Mouse (Mus musculus) activated CD4-positive, CD25-positive, alpha-beta regulatory T cell, adult 4 months (primary cell): ENCODE measurements around the gene Ocel1. TPM values are rescaled to one million over a fixed set of nuclear protein-coding genes. Genes with fewer than 3 reads are reported as not detected.
"Not testable (repeated sequence)": the region's sequence is repeated elsewhere in the genome, so short reads cannot be mapped to it uniquely, and the experiment has no call there.

Experiments used
- ATAC-seq: one replicate; pipeline ENCODE4 v1.8.0; 2017
- polyA plus RNA-seq, 2 experiments: library from polyadenylated mRNA; unstranded; fragments of 100-300 nt; shearing (Covaris generic); gene quantifications; one replicate each; pipeline ENCODE4 v1.2.1; 2017

Ocel1 gene
- polyA plus RNA-seq = 1 to 10 TPM; 3.7 to 4.9 TPM

DNA sequence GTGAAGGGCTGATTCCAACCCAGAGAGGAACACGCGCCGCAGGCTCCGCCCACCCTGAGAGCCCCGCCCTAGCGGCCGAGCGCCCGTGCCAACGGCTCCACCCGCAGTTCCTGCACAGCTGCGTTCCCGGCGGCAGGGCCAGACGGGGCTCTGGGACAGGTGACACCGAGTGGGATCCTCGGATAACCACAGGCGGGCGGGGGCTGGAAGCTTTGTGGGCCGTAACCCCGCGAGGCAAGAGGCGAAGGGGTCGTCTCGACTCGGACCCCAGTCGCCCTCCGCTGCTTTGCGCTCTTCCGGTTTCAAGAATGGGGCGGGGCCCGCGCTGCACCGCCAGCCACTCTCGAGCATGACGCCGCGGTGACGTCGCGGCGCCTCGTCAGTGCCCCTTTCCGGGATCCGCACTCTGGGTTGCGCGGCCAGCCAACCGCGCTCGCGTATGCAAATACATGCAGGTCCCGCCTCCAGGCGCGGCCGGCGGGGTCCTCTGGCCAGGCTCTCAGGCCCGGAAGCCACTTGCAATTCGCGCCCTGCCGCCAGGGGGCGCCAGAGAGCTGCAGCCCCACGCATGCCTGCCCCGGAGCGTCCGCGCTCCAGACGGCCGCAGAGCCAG, at the start of gene Ocel1:
Ocel1 (plus strand) TSS at position 63 of the 613 bp plus-strand sequence.
- ATAC-seq = peak; percentile 81

DNA sequence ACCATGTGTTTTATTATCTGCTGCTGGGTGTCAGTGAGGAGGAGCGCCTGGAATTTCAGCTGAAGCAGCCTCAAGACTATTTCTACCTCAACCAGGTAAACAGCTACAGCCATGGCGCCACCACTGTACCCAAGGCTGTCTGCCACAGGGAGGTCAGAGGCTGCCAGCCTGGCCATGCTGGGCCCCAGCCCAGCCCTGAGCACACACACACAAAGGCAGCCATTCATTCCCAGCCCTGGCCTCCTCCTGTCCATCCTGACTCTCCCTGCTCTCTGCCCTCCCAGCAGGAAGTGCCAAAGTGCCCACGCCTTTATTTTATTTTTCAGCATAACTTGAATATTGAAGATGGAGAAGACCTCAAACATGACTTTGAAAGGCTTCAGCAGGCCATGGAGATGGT, 48.2 kb upstream of the Ocel1 start:
- no peak for ATAC-seq

DNA sequence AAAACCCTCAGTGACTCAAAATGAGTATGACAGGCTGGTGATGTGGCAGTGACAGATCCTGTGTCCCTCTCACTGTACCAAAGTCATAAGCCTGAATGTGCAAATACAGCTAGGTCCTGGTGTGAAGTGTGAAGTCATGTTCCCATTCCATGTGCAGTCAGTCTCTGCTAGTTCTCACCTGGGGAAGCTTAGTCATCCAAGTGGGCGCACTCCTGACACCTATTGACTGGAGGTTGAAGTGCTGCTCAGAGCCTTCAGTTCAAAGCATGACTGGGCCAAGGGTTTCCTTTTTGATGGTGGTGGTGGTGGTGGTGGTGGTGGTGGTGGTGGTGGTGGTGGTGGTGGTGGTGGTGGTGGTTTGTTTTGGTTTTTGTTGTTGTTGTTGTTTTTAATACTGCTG, 46.2 kb upstream of the Ocel1 start:
- ATAC-seq = peak; percentile 52

DNA sequence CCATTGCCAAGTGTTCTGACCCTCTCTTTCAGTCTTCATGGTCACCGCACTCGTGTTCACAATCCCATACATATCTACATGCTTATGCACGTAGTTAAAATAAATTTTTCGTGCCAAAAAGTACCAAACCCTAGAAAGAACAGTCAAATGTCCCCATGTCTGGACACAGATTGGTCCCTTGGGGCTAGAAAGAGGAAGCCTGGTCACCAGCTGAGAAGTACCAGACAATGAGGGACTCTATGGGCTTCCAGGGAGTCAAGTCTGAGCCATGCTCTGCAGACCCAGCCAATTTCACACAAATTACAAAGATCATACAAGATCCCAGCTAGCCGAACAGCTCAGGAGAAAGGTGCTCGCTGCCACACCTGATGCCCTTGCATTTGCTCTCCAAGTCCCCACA, 33.3 kb upstream of the Ocel1 start:
- not testable (repeated sequence) for ATAC-seq

DNA sequence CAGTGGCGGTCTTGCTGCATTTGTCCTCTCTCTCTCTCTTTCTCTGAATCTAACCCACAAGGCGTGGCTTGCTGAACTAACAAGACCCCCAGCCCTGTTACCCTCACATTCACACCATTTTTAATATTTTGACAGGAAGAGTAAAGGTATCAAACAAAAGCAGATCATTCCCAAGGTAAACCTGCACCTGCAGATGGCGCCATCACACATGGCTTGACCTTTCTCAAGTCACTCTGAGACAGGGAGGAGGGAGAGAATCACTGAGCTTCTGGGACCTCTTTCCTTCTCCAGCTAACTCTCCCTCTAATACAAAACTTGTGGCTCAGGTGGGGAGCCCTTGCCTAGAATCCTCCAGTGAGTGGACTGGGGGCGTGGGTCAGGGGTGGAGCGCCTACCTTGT, 30.5 kb upstream of the Ocel1 start:
- ATAC-seq = no peak

DNA sequence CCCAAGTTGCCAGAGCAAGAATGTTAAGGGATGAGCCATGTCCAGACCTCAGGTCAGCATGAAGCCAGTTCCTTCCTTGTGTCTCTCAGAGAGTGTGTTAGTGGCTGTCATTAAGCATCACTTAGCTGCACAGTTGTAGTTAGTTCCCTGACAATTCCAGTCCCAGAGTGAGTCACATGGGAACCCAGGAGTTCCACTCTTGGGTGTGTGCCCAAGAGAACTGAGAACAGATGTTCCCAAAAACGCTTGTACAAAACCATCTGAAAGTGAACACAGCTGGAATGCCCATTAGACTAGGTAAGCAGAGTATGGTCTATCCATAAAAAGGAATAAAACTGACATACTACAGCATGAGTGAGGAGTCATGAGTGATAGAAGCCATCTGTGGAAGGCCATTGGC, 24.5 kb upstream of the Ocel1 start:
- no peak for ATAC-seq

DNA sequence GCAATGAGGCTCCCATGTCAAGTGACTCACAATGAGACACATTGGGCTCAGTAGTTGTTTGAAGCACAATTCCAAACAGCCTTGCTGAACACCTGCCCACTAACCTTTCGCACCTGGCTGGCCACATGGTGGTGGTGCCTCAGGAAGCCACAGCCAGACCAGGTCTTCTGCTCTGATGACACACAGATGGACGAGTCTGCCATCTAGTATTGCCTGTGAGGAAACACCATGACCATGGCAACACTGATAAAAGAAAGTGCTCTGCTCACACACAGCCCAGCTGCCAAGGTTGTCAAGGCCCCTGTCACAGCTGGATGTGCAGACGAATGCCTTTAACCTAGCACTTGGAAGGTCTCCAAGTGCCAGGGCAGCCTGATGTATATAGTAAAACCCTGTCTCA, 20.0 kb upstream of the Ocel1 start:
- no peak for ATAC-seq

DNA sequence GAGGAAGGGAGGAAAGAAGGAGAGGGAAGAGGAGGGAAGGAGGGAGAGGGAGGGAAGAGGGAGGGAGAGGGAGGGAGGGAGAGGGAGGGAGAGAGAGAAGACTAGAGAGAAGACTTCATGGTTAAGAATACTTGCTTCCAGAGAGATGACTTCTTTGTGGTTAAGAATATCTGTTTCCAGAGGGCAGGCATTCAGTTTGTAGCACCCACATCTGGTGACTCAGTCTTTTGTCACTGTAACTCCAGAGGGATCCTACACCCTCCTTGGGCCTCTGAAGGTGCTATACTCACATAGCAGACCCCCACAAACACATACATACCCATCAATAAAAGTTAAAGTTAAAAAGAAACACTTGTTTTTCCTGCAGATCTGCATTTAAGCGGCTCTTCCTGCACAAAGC, 19.6 kb upstream of the Ocel1 start:
- ATAC-seq = no peak

DNA sequence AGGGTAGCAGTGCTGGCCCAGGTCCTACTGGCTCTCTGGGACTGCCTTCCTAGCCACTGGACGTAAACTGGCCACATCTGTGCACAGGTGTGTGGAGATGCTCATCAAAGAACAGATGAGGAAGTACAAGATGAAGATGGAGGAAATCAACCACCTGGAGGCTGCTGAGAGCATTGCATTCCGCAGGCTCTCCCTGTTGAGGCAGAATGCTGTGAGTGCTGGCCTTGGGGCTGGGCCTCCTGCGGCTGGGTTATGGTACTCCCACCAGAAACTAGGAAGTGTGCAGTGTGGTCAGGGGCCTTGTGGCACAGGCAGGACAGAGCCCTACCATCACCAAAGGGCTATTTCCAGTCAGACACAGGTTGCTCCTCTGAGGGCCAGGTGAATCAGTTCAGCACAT, 13.1 kb upstream of the Ocel1 start:
- ATAC-seq = no peak

DNA sequence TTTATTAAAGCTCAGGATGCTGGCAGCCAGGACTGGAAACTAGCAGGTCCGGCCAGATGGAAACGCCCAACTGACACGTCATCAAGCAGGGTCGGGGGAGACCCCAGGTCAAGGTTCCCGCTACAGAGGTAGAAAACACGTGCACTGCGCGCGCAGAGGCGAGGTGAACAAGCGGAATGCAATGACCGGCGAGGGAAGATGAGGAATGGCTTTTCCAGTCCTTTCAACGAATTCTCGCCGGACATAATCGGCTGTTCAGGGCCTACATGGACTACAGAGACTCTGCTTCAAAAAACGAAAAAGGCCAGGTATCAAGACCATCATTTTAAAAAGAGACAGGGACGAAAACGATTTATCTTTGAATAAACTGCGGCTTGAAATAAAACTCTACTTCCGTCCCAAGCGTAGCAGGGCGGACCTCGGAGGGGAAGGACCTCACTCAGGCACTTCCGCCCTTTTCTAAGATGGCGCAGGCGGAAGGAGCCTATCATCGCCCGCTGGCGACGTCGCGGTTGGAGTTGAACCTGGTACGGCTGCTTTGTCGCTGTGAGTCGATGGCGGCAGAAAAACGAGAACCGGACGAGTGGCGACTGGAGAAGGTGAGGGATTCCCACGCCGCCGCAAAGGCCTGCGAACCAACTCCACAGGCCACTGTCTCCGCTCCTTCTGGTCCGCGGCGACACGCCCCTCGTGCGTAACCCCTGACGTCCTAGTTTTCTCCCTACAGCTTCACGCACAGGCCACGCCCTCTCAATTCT, 4.1 kb upstream of the Ocel1 start, which contains the start of gene Use1:
Use1 (plus strand) TSS at position 78 of the 758 bp plus-strand sequence.
- ATAC-seq = peak; percentile 70

DNA sequence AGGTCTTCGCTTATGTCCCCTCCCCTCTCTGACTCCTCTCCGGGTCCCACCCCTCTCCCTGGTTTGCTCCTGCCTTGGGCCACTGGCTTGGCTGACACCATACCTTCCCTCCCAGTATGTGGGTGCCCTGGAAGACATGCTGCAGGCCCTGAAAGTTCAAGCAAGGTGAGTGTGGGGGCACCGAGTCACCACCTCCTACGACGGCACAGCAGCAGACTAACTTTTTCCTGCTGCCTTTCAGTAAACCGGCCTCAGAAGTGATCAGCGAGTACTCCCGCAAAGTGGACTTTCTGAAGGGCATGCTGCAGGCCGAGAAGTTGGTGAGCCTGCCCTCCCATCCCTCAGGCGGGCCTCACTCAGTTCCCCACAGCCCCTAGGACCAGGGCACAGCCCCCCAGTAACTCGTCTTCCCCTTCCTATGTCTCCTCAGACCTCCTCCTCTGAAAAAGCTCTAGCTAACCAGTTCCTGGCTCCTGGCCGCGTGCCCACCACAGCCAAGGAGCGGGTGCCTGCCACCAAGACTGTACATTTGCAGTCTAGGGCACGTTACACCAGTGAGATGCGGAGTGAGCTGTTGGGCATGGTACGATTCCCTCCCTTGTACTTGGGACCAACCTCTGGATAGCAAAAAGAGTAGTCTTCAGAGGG, 3.4 kb upstream of the Ocel1 start:
- ATAC-seq = no peak

DNA sequence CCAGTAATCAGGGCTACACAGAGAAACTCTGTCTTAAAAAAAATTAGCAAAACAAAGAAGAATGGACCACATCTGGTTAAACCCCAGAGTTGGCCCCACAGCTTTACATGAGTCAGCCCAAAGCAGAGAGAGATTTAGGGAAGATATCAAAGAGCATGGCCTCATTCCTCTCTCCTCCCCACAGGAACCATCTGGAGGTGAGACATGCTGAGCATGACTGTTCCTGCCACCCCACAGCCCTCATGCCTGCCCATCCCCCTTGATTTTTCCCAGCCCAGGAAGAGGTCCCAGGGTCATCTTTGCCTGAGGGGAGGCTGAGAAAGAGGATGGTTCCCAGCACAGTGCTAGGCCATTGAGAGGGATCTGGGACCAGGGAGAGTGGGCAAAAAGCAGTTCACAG, 2.7 kb upstream of the Ocel1 start:
- no peak for ATAC-seq

DNA sequence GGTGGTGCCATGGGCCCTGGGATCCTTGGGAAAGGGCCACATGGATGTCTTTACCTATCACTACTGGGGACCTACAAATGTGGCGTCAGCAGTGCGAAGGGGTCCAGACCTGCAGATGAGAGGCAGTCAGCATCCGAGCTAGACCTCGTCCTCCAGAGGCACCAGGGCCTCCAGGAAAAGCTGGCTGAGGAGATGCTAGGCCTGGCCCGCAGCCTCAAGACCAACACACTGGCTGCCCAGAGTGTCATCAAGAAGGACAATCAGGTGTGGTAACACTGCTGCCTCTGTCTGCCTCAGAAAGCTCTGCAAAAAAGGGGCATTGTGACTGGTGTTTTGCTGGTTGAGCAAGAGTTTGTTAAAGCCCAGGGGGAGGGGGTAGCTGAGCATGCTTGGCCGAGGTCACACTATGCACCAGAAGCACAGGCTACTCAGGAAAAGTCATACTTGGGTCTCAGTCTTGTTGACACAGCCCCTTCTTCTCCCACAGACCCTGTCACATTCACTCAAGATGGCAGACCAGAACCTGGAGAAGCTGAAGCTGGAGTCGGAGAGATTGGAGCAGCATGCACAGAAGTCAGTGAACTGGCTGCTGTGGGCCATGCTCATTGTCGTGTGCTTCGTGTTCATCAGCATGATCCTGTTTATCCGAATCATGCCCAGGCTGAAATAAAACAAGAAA, 1.9 kb upstream of the Ocel1 start:
- ATAC-seq = no peak

DNA sequence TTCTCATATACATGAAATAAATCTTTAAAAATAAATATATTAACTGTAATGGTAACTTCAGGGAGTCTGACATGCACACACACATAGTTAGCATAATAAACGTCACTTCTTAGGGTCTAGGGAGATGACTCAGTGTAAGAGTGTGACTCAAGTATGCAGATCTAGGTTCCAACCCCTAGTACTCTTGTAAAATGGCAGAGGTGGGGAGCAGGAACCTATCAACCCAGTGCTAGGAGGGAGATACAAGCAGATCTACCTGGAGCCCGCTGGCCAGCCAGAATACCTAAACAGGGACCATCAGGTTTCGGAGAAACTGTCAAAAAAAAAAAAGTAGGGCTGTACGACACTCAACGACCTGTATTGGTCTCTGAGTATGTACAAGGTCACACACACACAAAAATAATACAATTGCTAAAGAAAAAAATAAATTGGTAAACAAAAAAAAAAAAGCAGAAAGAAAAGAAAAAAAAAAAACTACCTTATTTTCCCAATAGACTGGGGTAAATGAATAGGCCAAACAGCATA, 325 bp upstream of the Ocel1 start:
- ATAC-seq = no peak

DNA sequence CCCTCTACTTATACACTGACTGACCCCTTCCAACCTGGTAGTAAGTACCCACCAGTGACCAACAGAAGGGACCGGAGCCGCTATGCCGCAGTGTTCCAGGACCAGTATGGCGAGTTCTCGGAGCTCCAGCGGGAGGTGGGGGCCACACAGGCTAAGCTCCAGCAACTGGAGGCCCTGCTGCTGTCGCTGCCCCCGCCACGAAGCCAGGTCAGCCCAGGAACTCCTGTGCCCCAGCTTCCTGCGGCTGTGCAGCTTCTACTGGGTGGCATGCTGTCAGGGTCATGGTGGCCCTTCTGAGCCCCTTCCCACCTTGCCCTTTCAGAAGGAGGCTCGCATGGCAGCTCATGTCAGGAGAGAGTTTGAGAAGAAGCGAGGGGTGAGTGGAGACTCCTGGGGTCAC, 1.3 kb downstream of the Ocel1 start:
- ATAC-seq = no peak

DNA sequence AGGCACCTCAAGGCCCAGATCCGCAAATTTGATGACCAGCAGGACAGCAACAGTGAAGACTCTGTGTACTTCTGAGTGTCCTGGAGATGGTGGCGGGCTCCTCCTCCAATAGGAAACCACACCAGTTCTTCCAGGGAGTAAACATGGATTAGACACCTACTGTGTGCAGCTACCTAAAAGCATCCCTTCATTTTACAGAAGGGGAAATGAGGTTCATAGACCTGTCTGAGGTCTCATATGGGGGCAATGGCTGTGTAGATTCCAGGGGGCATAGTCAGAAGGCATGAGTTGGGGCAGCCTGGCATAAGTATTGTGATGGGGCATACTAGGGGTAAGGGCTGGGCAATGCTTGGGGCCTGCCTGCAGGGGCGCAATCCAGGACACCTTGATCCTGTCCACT, 1.9 kb downstream of the Ocel1 start:
- no peak for ATAC-seq

DNA sequence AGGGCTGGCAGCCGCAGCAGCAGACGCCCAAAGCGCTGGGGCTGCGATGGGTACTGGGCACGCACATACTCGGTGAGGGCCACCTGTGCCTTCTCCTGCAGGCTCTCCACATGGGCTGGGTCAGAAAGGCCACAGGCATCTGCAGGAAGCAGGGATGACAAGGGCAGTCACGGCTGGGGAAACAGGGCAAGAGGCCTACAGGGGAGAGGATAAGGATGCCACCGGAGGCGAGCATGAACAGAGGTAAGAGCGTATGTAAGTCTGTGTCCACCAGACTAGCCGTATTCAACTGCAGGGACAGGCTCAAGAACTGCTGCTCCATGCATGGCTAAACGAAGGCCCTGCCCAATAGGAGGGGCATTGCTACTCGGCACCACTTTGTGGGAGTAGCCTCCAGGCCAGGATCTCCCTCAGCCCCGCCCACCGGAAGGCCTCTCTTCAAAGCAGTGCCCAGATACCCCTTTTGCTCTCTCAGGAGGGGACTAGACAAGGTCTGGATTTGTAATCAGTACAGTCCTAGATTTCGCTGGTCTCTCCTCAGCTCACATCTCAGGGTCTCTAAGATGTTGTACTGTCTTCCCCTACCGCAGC, 3.6 kb downstream of the Ocel1 start:
- ATAC-seq = no peak

DNA sequence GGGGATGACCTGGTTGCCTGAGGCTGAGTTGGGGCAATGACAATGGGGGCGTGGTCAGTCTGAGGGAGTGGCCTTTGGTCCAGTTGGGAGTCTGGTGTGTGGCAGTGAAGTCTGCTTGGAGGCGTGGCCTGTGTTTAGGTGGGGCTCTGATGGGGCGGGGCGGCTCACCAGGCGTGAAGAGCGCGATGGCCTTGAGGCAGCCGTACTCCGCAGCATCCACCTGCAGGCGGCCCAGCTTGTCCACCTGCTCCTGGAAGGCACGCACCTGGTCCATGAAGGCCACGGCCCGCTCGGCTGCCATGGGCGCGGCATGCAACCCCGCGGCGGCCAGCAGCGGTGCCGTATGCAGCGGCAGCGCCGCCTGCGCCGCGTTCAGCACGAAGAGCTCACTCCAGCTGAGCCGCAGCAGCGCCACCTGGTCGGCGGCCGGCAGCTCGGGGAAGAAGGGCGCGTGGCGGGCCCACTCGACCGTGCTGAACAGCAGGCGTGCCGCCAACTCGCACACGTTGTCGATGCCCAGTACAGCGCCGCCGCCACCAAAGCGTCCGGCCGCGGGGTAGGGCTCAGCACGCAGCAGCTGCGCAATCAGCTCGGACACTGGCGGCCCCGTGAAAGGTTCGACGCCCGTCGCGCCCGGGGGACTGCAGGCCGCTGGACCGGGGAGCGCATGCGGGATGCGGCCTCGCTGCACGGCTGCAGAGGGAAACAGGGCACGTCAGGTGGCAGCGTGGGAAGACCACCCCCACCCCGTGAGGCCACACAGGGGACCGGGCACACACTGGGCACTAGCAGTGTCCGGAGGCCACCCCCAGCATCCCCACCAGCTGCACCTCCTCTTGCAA, 4.7 kb downstream of the Ocel1 start:
- no peak for ATAC-seq

DNA sequence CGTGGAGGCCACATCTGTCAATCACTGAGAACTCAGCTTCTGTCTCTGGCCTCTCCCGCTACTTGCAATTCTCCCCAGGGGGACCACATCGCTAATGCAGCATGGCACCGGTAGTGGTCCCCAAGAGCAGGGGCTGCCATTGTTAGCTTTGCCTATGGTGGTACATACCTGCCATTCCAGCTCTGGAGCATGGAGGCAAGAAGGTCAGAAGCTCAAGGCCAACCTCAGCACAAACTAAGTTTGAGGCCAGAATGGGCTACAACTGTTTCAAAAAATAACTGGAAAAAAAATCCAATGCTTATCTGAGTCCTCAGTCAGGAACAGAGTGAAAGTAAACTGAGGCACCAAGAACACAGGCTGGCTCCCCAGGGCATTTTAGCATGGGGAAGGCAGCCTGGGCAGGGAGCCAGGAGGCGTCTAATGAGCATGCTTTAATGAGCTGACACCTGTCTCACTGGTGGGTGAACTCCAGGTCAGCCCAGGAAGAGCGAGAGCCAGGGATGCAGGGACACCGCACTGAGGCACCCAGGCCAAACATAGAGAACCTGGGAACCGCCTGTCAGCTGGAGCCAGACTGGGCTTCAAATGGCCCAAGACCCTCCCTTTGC, 5.4 kb downstream of the Ocel1 start:
- ATAC-seq = no peak

DNA sequence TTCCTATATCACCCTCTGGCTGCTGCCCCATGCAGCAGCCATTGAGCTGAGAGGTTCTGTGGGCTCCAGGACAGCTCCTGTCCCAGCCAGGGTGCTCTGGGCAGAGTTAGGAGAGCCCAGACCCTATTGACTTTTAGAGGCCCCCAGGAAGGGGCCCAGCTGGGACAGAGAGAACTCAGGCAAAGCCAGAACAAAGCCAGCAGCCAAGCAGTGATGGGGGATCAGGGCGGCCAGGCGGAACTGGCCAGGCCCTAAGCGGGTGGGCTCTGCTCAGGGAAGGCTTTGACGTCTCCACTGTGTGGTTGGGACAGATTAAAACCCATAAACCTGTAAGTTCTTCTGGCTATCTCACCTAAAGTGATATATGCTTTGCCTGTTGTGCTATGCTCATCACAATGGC, 7.9 kb downstream of the Ocel1 start:
- no peak for ATAC-seq

DNA sequence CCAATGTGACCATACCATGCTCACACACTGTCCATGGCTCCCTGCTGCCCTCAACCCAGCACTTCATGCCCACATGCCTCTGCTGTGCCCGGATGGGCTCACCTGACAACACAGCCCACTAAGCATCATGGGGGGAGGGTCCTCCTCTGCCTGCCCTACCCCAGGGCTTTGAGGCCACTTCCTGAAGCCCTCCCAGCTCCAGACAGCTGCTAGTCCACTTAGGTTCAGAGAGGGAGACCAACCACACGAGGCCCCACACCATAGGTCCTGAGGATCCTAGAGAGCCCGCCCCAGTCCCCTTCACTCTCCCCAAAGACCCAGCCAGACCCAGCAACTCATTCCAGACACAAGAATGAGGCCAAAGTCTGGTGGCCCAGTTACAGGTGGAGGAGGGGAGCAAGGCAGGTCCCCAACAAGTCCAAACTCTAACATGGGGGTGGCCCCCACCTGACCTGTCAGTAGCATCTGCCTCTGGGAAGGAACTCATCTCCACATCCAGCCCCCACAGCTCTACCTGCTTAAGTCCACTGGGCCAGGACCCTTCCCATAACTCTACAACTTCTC, 8.5 kb downstream of the Ocel1 start:
- ATAC-seq = no peak
